Mouse (Mus musculus) intestine, embryonic 16.5 days (tissue): ENCODE results near the gene Cfap45. TPM values are rescaled to one million over a fixed set of nuclear protein-coding genes. Genes with fewer than 3 reads are reported as not detected.
A peak's percentile ranks its signal among the peaks of the same experiment; 100 is the strongest.

Experiments used
- ATAC-seq: fragments of 200-750 bp; cut with Nextera tagmentation; 2 replicates; pipeline ENCODE4 v1.8.0; 2017; ENCODE audit warnings: moderate TSS enrichment, moderate library complexity
- H3K27ac ChIP-seq: fragments of 300-500 bp; sonication (generic); 2 replicates; pipeline ENCODE4 v1.5.1; 2014; ENCODE audit warnings: mild to moderate bottlenecking, low read length
- H3K27me3 ChIP-seq: fragments of 300-500 bp; sonication (generic); replicated peaks from 2 replicates; pipeline ENCODE4 v1.6.1; 2014; ENCODE audit warnings: low read length, control low read depth, mixed read lengths; ENCODE audit not compliant: control insufficient read depth, insufficient read depth
- H3K36me3 ChIP-seq: fragments of 300-500 bp; sonication (generic); 2 replicates; pipeline ENCODE4 v1.6.1; 2014; ENCODE audit warnings: low read length, control low read depth; ENCODE audit not compliant: control insufficient read depth, insufficient read depth
- H3K4me1 ChIP-seq: fragments of 300-500 bp; sonication (generic); 2 replicates; pipeline ENCODE4 v1.6.1; 2014; ENCODE audit warnings: low read length, control low read depth, mixed read lengths; ENCODE audit not compliant: control insufficient read depth, insufficient read depth
- H3K4me2 ChIP-seq: fragments of 300-500 bp; sonication (generic); 2 replicates; pipeline ENCODE4 v1.6.1; 2014; ENCODE audit warnings: low read depth, low read length, control low read depth
- H3K4me3 ChIP-seq: fragments of 300-500 bp; sonication (generic); 2 replicates; pipeline ENCODE4 v1.5.1; 2014; ENCODE audit warnings: mild to moderate bottlenecking, low read length
- H3K9ac ChIP-seq: fragments of 300-500 bp; sonication (generic); 2 replicates; pipeline ENCODE4 v1.6.1; 2014; ENCODE audit warnings: low read depth, low read length
- H3K9me3 ChIP-seq: fragments of 300-500 bp; sonication (generic); 2 replicates; pipeline ENCODE4 v1.6.1; 2016; ENCODE audit warnings: low read length, control low read depth; ENCODE audit not compliant: control insufficient read depth
- WGBS: fragments of 180-500 bp; shearing (Covaris S2); extraction: QIAGEN DNeasy Blood & Tissue Kit; methylation state at CpG from one replicate; pipeline ENCODE4 v1.1.7; 2014; 5-methylcytosine and 5-hydroxymethylcytosine counted together
- polyA plus RNA-seq: library from polyadenylated mRNA; unstranded; fragments of >200 nt; fragmentation: Nextera tagmentation; extraction: Ambion mirVana; gene quantifications from 2 replicates; pipeline ENCODE4 v1.2.1, GENCODE M21; 2015

The Cfap45 gene
- polyA plus RNA-seq, 1 experiment from 2014 or later: 1.3 TPM

GRCm38 (mm10) chr1:172489585-172490250, 30.9 kb upstream of the Cfap45 start:
- H3K9me3 ChIP-seq: no peaks in the 10 kb centered on the region
- H3K36me3 ChIP-seq: peaks cover 8% of the 10 kb centered on the region; the same call in 1 of the 2 replicates
- peak overlapping the region; percentile 36 for H3K4me2 ChIP-seq
- peaks cover 37% of the 10 kb centered on the region for H3K4me1 ChIP-seq
- H3K27me3 ChIP-seq: no peaks in the 10 kb centered on the region
- peak overlapping the region; percentile 15 for H3K4me3 ChIP-seq
- ATAC-seq: peak; percentile 49
- WGBS: 42% methylated on average over 12 of the region's 12 CpGs
- H3K27ac ChIP-seq: peak overlapping the region; percentile 12
- peak overlapping the region; percentile 18 for H3K9ac ChIP-seq

GRCm38 (mm10) chr1:172490261-172490661, 30.3 kb upstream of the Cfap45 start:
- peaks cover 35% of the 10 kb centered on the region for H3K4me1 ChIP-seq
- H3K27me3 ChIP-seq: no peaks in the 10 kb centered on the region
- H3K9ac ChIP-seq: peak overlapping the region; percentile 18
- WGBS: 15% methylated on average over 10 of the region's 10 CpGs
- peak; percentile 52 for ATAC-seq
- H3K9me3 ChIP-seq: no peaks in the 10 kb centered on the region
- H3K4me3 ChIP-seq: peak overlapping the region; percentile 15
- H3K4me2 ChIP-seq: peak overlapping the region; percentile 36
- H3K36me3 ChIP-seq: peaks cover 8% of the 10 kb centered on the region; the same call in 1 of the 2 replicates
- H3K27ac ChIP-seq: no peak overlapping the region

GRCm38 (mm10) chr1:172492047-172492446, 28.6 kb upstream of the Cfap45 start:
- Histone ChIP-seq H3K36me3 (peaks cover 15% of the 10 kb centered on the region; the same call in 1 of the 2 replicates), H3K4me3 (no peak overlapping the region), H3K4me2 (no peak overlapping the region), H3K27ac (no peak overlapping the region), H3K9ac (no peak overlapping the region), H3K4me1 (peaks cover 23% of the 10 kb centered on the region), H3K27me3 (no peaks in the 10 kb centered on the region), H3K9me3 (no peaks in the 10 kb centered on the region)
- ATAC-seq: no peak
- WGBS: 88% methylated on average over 8 of the region's 8 CpGs

DNA sequence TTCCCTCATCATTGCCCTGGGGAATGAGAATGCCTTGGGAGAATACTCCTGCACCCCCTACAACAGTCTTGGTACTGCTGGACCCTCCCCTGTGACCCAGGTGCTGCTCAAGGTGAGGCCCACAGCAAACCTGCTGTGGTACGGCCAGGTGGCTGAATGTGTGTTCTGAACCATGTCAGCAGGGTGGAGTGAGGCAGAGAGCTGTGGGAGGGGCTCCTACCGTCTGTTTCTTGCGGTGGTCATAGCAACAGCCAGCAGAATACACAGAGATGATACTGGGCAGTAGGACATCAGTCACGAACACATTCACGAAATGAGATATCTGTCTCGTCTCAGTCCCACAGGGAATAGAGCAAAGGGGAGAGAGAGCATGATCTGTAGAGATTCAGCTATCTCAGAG, 27.1 kb upstream of the Cfap45 start:
- H3K4me2 ChIP-seq: no peak overlapping the region
- H3K4me3 ChIP-seq: no peak overlapping the region
- no peak overlapping the region for H3K9ac ChIP-seq
- H3K27ac ChIP-seq: no peak overlapping the region
- peaks cover 12% of the 10 kb centered on the region for H3K4me1 ChIP-seq
- H3K27me3 ChIP-seq: no peaks in the 10 kb centered on the region
- no peaks in the 10 kb centered on the region for H3K9me3 ChIP-seq
- 55% methylated on average over 6 of the region's 6 CpGs for WGBS
- no peak for ATAC-seq
- peaks cover 15% of the 10 kb centered on the region; the same call in 1 of the 2 replicates for H3K36me3 ChIP-seq

DNA sequence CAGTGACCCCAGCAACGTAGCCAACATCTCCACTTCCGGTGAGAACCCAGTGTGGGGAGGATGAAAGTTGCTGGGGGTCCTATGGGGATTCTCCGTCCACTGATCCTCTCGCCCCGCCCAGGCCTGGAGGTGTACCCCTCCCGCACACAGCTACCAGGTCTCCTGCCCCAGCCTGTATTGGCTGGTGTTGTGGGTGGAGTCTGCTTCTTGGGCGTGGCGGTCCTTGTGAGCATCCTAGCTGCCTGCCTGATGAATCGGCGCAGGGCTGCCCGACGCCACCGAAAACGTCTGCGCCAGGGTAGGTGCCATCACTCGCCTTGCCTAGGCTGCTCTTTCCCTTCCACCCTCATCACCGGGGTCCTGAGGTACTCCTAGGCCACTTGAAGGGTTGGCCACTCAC, 24.6 kb upstream of the Cfap45 start:
- H3K27me3 ChIP-seq: no peaks in the 10 kb centered on the region
- WGBS: 78% methylated on average over 17 of the region's 17 CpGs
- peaks cover 15% of the 10 kb centered on the region; the same call in 1 of the 2 replicates for H3K36me3 ChIP-seq
- no peak overlapping the region for H3K4me2 ChIP-seq
- peaks cover 4% of the 10 kb centered on the region; the same call in 1 of the 2 replicates for H3K4me1 ChIP-seq
- no peak overlapping the region for H3K27ac ChIP-seq
- ATAC-seq: no peak
- no peak overlapping the region for H3K4me3 ChIP-seq
- H3K9ac ChIP-seq: no peak overlapping the region
- H3K9me3 ChIP-seq: no peaks in the 10 kb centered on the region

DNA sequence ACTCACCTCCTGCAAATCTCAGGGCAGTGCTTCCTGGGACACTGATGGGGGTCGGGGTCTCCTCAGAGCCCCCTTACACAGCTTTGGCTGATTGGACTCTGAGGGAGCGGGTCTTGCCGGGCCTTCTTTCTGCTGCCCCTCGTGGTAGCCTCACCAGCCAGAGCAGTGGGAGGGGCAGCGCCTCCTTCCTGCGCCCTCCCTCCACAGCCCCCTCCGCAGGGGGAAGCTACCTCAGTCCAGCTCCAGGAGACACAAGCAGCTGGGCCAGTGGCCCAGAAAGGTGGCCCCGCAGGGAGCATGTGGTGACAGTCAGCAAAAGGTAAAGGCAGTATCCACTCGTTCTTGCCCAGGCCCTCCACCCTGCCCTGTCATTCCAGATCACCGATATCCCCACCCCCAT, 23.2 kb upstream of the Cfap45 start:
- no peak overlapping the region; the same call in 1 of the 2 replicates for H3K27ac ChIP-seq
- no peaks in the 10 kb centered on the region for H3K27me3 ChIP-seq
- no peak for ATAC-seq
- 78% methylated on average over 10 of the region's 10 CpGs for WGBS
- no peak overlapping the region for H3K4me3 ChIP-seq
- H3K9ac ChIP-seq: no peak overlapping the region
- peaks cover 11% of the 10 kb centered on the region for H3K4me1 ChIP-seq
- peaks cover 10% of the 10 kb centered on the region; the same call in 1 of the 2 replicates for H3K36me3 ChIP-seq
- no peaks in the 10 kb centered on the region for H3K9me3 ChIP-seq
- H3K4me2 ChIP-seq: no peak overlapping the region

DNA sequence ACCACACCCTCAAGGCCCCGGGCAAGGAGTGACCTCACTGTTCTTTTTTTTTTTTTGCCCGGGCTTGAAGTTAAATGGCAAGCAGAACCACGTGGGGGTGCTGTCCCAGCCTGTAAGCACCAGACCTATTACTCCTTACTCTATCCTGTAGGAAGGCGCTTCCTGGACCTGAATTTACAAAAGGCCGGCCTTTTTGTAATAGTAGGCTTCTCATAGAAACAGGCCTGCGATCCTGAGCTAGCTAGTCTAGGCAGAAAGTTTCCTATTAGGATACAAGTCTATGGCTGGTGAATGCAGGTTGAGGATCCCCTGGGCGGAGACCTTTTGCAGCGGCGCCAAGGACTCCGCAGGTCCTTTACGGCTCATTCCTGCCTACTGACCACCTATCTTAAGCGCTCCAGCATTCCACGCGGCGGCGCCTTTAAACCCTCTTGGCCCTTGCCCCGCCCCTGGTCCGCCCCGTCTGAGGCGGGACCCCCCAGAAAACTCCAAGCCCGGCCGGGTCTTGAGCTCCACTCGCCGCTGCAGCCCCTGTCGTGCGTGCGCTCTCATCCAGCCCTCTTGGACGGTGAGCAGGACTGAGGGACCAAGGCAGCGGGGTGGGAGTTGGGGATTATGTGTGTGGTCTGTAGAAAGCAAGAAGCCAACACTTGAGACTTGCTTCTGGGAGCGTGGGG, 20.7 kb upstream of the Cfap45 start, which contains the start of gene Tagln2:
Gene Tagln2, plus strand, starts transcription at position 283 of the 677 bp plus-strand sequence.
- peak within 1 kb of the TSS; percentile 86 for H3K9ac ChIP-seq
- H3K27me3 ChIP-seq: no peaks in the 10 kb centered on the region
- H3K9me3 ChIP-seq: no peaks in the 10 kb centered on the region
- 3% methylated on average over 30 of the region's 30 CpGs for WGBS
- H3K27ac ChIP-seq: peak within 1 kb of the TSS; percentile 93
- H3K4me3 ChIP-seq: peak within 1 kb of the TSS; percentile 79
- peaks cover 8% of the 10 kb centered on the region; the same call in 1 of the 2 replicates for H3K36me3 ChIP-seq
- peaks cover 31% of the 10 kb centered on the region for H3K4me1 ChIP-seq
- peak; percentile 77 for ATAC-seq
- H3K4me2 ChIP-seq: peak within 1 kb of the TSS; percentile 64

DNA sequence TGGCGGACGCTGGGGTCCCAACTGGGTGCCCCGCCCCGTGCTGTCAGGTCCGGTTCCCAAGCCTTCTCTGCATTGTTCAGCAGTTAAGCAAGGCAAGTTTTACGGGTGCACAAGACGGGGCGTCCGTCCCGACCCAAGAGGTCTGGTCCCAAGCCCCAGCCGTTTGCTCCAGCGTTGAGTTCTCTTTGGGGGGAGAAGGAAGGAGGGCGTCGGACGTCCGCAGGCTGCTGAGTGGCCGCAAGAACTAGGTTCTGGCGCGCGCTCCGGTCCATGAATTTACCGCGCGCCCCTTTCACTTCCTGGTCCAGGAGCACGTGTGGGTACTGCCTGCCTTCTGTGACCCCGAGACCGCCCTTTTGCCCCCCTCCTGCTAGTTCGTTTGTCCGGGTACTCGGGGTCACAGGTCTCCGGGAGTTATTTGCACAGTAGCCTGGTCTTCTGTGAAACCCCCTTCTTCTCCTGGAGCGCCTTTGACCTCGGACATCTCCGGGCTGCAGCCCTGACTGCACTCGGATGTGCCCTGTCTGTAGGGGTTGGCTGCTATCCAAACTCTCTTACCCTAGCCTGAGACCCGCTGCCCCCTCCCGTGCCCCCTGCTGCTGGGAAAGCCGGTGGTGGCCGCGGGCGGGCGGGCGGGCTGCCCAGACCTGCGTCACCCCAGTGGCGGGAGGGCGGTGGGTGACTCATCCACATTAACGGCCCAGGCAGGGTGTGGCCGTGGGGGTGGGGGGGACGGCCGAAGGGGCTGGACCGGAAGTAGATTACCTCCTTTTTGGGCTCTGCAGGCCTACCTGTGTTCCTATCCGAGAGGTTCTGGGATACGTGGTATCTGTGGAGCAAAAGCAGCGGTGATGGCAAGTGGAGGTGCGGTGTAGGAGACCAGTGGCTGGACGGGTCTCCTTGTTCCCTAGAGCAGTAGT, 19.9 kb upstream of the Cfap45 start:
- 2% methylated on average over 56 of the region's 56 CpGs for WGBS
- peak; percentile 43 for ATAC-seq

More for the DNA sequence above, 19.9 kb upstream of the Cfap45 start:
- Histone ChIP-seq H3K4me2 (peak overlapping the region; percentile 64), H3K27ac (peak overlapping the region; percentile 93), H3K27me3 (no peaks in the 10 kb centered on the region), H3K9ac (peak overlapping the region; percentile 86), H3K4me3 (peak overlapping the region; percentile 79), H3K4me1 (peaks cover 31% of the 10 kb centered on the region), H3K36me3 (peaks cover 14% of the 10 kb centered on the region; the same call in 1 of the 2 replicates), H3K9me3 (no peaks in the 10 kb centered on the region)
